Mouse (Mus musculus) neural tube, embryonic 11.5 days (tissue): ENCODE data around the gene C130060K24Rik. TPM values are rescaled to one million over a fixed set of nuclear protein-coding genes. Genes with fewer than 3 reads are reported as not detected.
A peak's percentile ranks its signal among the peaks of the same experiment; 100 is the strongest.

Experiments used
- ATAC-seq: fragments of 200-750 bp; cut with Nextera tagmentation; 2 replicates; pipeline ENCODE4 v1.8.0; 2017; ENCODE audit warnings: moderate number of reproducible peaks, mild to moderate bottlenecking, moderate TSS enrichment, moderate library complexity; ENCODE audit not compliant: insufficient read depth, low FRiP score, low TSS enrichment
- DNase-seq: peaks from one replicate; pipeline ENCODE4 v3.0.0-alpha.2; 2015; ENCODE audit warnings: low spot score
- H3K27ac ChIP-seq: fragments of 300-500 bp; sonication (generic); 2 replicates; pipeline ENCODE4 v1.5.1; 2014; ENCODE audit warnings: low read depth, mild to moderate bottlenecking, low read length
- H3K27me3 ChIP-seq: fragments of 300-500 bp; sonication (generic); 2 replicates; pipeline ENCODE4 v1.6.1; 2014; ENCODE audit warnings: mild to moderate bottlenecking, low read length, mixed read lengths; ENCODE audit not compliant: control insufficient read depth, insufficient read depth
- H3K36me3 ChIP-seq: fragments of 300-500 bp; sonication (generic); 2 replicates; pipeline ENCODE4 v1.6.1; 2014; ENCODE audit warnings: mild to moderate bottlenecking, low read length, moderate library complexity, mixed read lengths; ENCODE audit not compliant: control insufficient read depth, insufficient read depth
- H3K4me1 ChIP-seq: fragments of 300-500 bp; sonication (generic); 2 replicates; pipeline ENCODE4 v1.6.1; 2014; ENCODE audit warnings: low read length, mixed read lengths; ENCODE audit not compliant: control insufficient read depth, insufficient read depth
- H3K4me2 ChIP-seq: fragments of 300-500 bp; sonication (generic); 2 replicates; pipeline ENCODE4 v1.6.1; 2014; ENCODE audit warnings: low read depth, mild to moderate bottlenecking, moderate library complexity
- H3K4me3 ChIP-seq: fragments of 300-500 bp; sonication (generic); 2 replicates; pipeline ENCODE4 v1.5.1; 2014; ENCODE audit warnings: low read depth, low read length
- H3K9ac ChIP-seq: fragments of 300-500 bp; sonication (generic); 2 replicates; pipeline ENCODE4 v1.6.1; 2014; ENCODE audit warnings: mild to moderate bottlenecking, low read length
- H3K9me3 ChIP-seq: fragments of 300-500 bp; sonication (generic); 2 replicates; pipeline ENCODE4 v1.6.1; 2016; ENCODE audit warnings: low read length; ENCODE audit not compliant: control insufficient read depth
- WGBS: fragments of 180-500 bp; shearing (Covaris S2); extraction: QIAGEN DNeasy Blood & Tissue Kit; methylation state at CpG from one replicate; pipeline ENCODE4 v1.1.7; 2014; 5-methylcytosine and 5-hydroxymethylcytosine counted together
- polyA plus RNA-seq: library from polyadenylated mRNA; unstranded; fragments of >200 nt; fragmentation: Nextera tagmentation; extraction: Ambion mirVana; gene quantifications from 2 replicates; pipeline ENCODE4 v1.2.1, GENCODE M21; 2014

C130060K24Rik gene
- polyA plus RNA-seq, result 0.73 and 1.2 TPM in 2 replicates

- no peaks in the 10 kb centered on the region for H3K27me3 ChIP-seq
- H3K4me2 ChIP-seq, result peak within 1 kb of the TSS; percentile 95
- no peaks in the 10 kb centered on the region for H3K4me1 ChIP-seq
- no peaks in the 10 kb centered on the region for H3K36me3 ChIP-seq
- DNase-seq, result peak; percentile 65
- H3K27ac ChIP-seq, result no peak within 1 kb of the TSS
- peak within 1 kb of the TSS; percentile 53 for H3K4me3 ChIP-seq
- ATAC-seq, result peak; percentile 87
- H3K9me3 ChIP-seq, result no peaks in the 10 kb centered on the region
- WGBS, result 1% methylated on average over 64 of the region's 64 CpGs
- peak within 1 kb of the TSS; percentile 55 for H3K9ac ChIP-seq
Observed at GRCm38 (mm10) chr6:65380918-65381772, at the start of gene C130060K24Rik. TSS of gene C130060K24Rik (plus strand) at chr6:65381105.

GRCm38 (mm10) chr6:65334246-65334645 lies 46.7 kb upstream of the C130060K24Rik start:
- H3K4me3 ChIP-seq, result no peak overlapping the region
- 83% methylated on average over 1 of the region's 1 CpGs for WGBS
- H3K9ac ChIP-seq, result no peak overlapping the region
- no peaks in the 10 kb centered on the region for H3K9me3 ChIP-seq
- no peaks in the 10 kb centered on the region for H3K4me1 ChIP-seq
- H3K4me2 ChIP-seq, result no peak overlapping the region
- H3K27ac ChIP-seq, result no peak overlapping the region
- no peaks in the 10 kb centered on the region for H3K27me3 ChIP-seq
- no peak for DNase-seq
- H3K36me3 ChIP-seq, result no peaks in the 10 kb centered on the region
- ATAC-seq, result no peak

- Histone ChIP-seq H3K9ac (no peak overlapping the region), H3K9me3 (no peaks in the 10 kb centered on the region), H3K27ac (no peak overlapping the region), H3K27me3 (no peaks in the 10 kb centered on the region), H3K36me3 (no peaks in the 10 kb centered on the region), H3K4me2 (no peak overlapping the region), H3K4me1 (no peaks in the 10 kb centered on the region), H3K4me3 (no peak overlapping the region)
- DNase-seq (no peak), ATAC-seq (no peak)
Observed at GRCm38 (mm10) chr6:65339391-65339790, 41.5 kb upstream of the C130060K24Rik start.

- Histone ChIP-seq H3K9ac (no peak overlapping the region), H3K4me2 (no peak overlapping the region), H3K27me3 (no peaks in the 10 kb centered on the region), H3K36me3 (no peaks in the 10 kb centered on the region), H3K4me1 (no peaks in the 10 kb centered on the region), H3K27ac (no peak overlapping the region), H3K9me3 (no peaks in the 10 kb centered on the region), H3K4me3 (no peak overlapping the region)
- ATAC-seq, result no peak
- WGBS, result 79% methylated on average over 4 of the region's 4 CpGs
- no peak for DNase-seq
Observed at GRCm38 (mm10) chr6:65341360-65341759, 39.5 kb upstream of the C130060K24Rik start.

- Histone ChIP-seq H3K36me3 (no peaks in the 10 kb centered on the region), H3K27me3 (no peaks in the 10 kb centered on the region), H3K27ac (no peak overlapping the region), H3K9me3 (no peaks in the 10 kb centered on the region), H3K4me1 (peaks cover 4% of the 10 kb centered on the region; the same call in 1 of the 2 replicates), H3K9ac (no peak overlapping the region), H3K4me2 (no peak overlapping the region), H3K4me3 (no peak overlapping the region)
- no peak for DNase-seq
- no peak for ATAC-seq
- WGBS, result 73% methylated on average over 8 of the region's 8 CpGs
Observed at GRCm38 (mm10) chr6:65347736-65348135, 33.2 kb upstream of the C130060K24Rik start.

- no peaks in the 10 kb centered on the region for H3K9me3 ChIP-seq
- no peak for DNase-seq
Observed at GRCm38 (mm10) chr6:65348255-65348654, 32.6 kb upstream of the C130060K24Rik start.

GRCm38 (mm10) chr6:65351622-65352021 lies 29.3 kb upstream of the C130060K24Rik start:
- H3K27me3 ChIP-seq, result no peaks in the 10 kb centered on the region
- no peak overlapping the region for H3K9ac ChIP-seq
- no peak for DNase-seq
- H3K27ac ChIP-seq, result no peak overlapping the region
- H3K4me1 ChIP-seq, result peaks cover 4% of the 10 kb centered on the region; the same call in 1 of the 2 replicates
- H3K9me3 ChIP-seq, result no peaks in the 10 kb centered on the region
- 82% methylated on average over 4 of the region's 4 CpGs for WGBS
- no peak for ATAC-seq
- H3K4me2 ChIP-seq, result no peak overlapping the region
- no peak overlapping the region for H3K4me3 ChIP-seq
- no peaks in the 10 kb centered on the region for H3K36me3 ChIP-seq

More at GRCm38 (mm10) chr6:65348255-65348654, 32.6 kb upstream of the C130060K24Rik start:
- Histone ChIP-seq H3K4me2 (no peak overlapping the region), H3K4me3 (no peak overlapping the region), H3K27ac (no peak overlapping the region), H3K36me3 (no peaks in the 10 kb centered on the region), H3K27me3 (no peaks in the 10 kb centered on the region), H3K9ac (no peak overlapping the region), H3K4me1 (peaks cover 4% of the 10 kb centered on the region; the same call in 1 of the 2 replicates)
- no peak for ATAC-seq
- 22% methylated on average over 5 of the region's 5 CpGs for WGBS

- no peaks in the 10 kb centered on the region for H3K4me1 ChIP-seq
- no peaks in the 10 kb centered on the region for H3K36me3 ChIP-seq
- ATAC-seq (no peak), DNase-seq (no peak)
- H3K4me2 ChIP-seq, result no peak overlapping the region
- H3K4me3 ChIP-seq, result no peak overlapping the region
- H3K27ac ChIP-seq, result no peak overlapping the region
- no peak overlapping the region for H3K9ac ChIP-seq
- H3K9me3 ChIP-seq, result no peaks in the 10 kb centered on the region
- no peaks in the 10 kb centered on the region for H3K27me3 ChIP-seq
- 70% methylated on average over 2 of the region's 2 CpGs for WGBS
Observed at GRCm38 (mm10) chr6:65375918-65376317, 5.0 kb upstream of the C130060K24Rik start.

- ATAC-seq (no peak), DNase-seq (no peak)
- WGBS, result 97% methylated on average over 1 of the region's 1 CpGs
- no peaks in the 10 kb centered on the region for H3K27me3 ChIP-seq
- H3K36me3 ChIP-seq, result no peaks in the 10 kb centered on the region
- no peak overlapping the region for H3K9ac ChIP-seq
- H3K9me3 ChIP-seq, result no peaks in the 10 kb centered on the region
- H3K27ac ChIP-seq, result no peak overlapping the region
- H3K4me2 ChIP-seq, result no peak overlapping the region
- H3K4me1 ChIP-seq, result no peaks in the 10 kb centered on the region
- H3K4me3 ChIP-seq, result no peak overlapping the region
Observed at GRCm38 (mm10) chr6:65421888-65422287, 41.0 kb downstream of the C130060K24Rik start.
